Mouse (Mus musculus) hindbrain, embryonic 14.5 days (tissue): Measurements from ENCODE around the gene C1qtnf1. TPM values are rescaled to one million over a fixed set of nuclear protein-coding genes. Genes with fewer than 3 reads are reported as not detected.

Experiments used
- ATAC-seq: fragments of 200-750 bp; cut with Nextera tagmentation; 2 replicates; pipeline ENCODE4 v1.8.0; 2017; ENCODE audit warnings: moderate number of reproducible peaks, mild to moderate bottlenecking, moderate TSS enrichment, moderate library complexity; ENCODE audit not compliant: low FRiP score
- DNase-seq: peaks from one replicate; pipeline ENCODE4 v3.0.0-alpha.2; 2015; ENCODE audit warnings: low spot score
- H3K27ac ChIP-seq: fragments of 300-500 bp; sonication (generic); 2 replicates; pipeline ENCODE4 v1.5.1; 2014; ENCODE audit warnings: mild to moderate bottlenecking, moderate library complexity
- H3K27me3 ChIP-seq: fragments of 300-500 bp; sonication (generic); 2 replicates; pipeline ENCODE4 v1.6.1; 2014; ENCODE audit warnings: mild to moderate bottlenecking, low read length, mixed read lengths; ENCODE audit not compliant: control insufficient read depth, insufficient read depth
- H3K36me3 ChIP-seq: fragments of 300-500 bp; sonication (generic); replicated peaks from 2 replicates; pipeline ENCODE4 v1.6.1; 2014; ENCODE audit not compliant: control insufficient read depth, insufficient read depth
- H3K4me1 ChIP-seq: fragments of 300-500 bp; sonication (generic); replicated peaks from 2 replicates; pipeline ENCODE4 v1.6.1; 2014; ENCODE audit warnings: antibody characterized with exemption, low read length, mixed read lengths; ENCODE audit not compliant: control insufficient read depth, insufficient read depth
- H3K4me2 ChIP-seq: fragments of 300-500 bp; sonication (generic); replicated peaks from 2 replicates; pipeline ENCODE4 v1.6.1; 2014; ENCODE audit warnings: mild to moderate bottlenecking, moderate library complexity
- H3K4me3 ChIP-seq: fragments of 300-500 bp; sonication (generic); replicated peaks from 2 replicates; pipeline ENCODE4 v1.5.1; 2014; ENCODE audit warnings: mild to moderate bottlenecking, low read length
- H3K9ac ChIP-seq: fragments of 300-500 bp; sonication (generic); 2 replicates; pipeline ENCODE4 v1.6.1; 2014
- H3K9me3 ChIP-seq: fragments of 300-500 bp; sonication (generic); 2 replicates; pipeline ENCODE4 v1.6.1; 2016; ENCODE audit warnings: low read length; ENCODE audit not compliant: control insufficient read depth
- WGBS: fragments of 180-500 bp; shearing (Covaris S2); extraction: QIAGEN DNeasy Blood & Tissue Kit; methylation state at CpG from one replicate; pipeline ENCODE4 v1.1.7; 2014; 5-methylcytosine and 5-hydroxymethylcytosine counted together
- polyA plus RNA-seq: library from polyadenylated mRNA; unstranded; fragments of >200 nt; fragmentation: Nextera tagmentation; extraction: Ambion mirVana; gene quantifications from 2 replicates; pipeline ENCODE4 v1.2.1, GENCODE M21; 2014

The C1qtnf1 gene
- polyA plus RNA-seq, 1 experiment from 2014 or later, result 5.0 TPM

DNA sequence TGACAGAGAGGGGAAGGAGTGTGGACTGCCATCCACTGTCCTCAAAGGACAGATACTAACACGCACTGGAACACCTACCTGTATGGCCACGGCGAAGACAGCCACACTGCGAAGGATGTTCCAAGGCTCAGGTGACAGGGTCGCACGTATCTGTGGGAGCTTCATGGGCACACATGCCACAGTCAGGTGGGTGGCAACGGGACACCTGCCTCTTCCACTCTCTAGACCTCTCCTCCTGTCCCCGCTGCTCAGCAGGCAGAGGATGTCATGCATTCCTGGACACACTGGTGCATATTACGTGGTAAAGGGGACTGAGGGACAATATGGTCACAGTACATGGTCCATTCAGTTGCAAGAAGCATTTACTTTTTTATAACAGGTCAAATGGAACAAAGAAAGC, 10.5 kb upstream of the C1qtnf1 start:
- H3K9ac ChIP-seq, result peak overlapping the region; percentile 91; the same call in 1 of the 2 replicates

DNA sequence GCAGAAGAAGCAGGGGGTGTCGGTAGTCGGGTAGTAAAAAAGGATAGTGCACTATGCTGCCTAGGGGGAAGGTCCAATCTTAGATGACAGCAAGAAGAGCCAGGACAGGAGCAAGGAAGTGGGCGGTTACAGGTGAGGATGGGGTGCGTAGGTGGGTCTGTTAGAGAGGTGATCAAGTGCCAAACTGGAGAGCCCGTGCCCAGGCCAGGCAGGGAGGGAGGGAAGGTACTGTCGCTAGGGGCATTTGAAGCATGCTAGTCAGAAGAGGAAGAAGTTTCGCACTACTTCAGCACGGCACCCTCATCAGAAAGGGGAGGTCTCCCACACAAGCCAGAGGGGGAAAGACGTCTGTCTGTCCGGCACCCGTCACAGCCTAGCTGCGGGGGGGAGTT, 9.6 kb upstream of the C1qtnf1 start:
- WGBS, result 6% methylated on average over 12 of the region's 12 CpGs
- no peaks in the 10 kb centered on the region for H3K27me3 ChIP-seq
- peaks cover 6% of the 10 kb centered on the region; the same call in 1 of the 2 replicates for H3K36me3 ChIP-seq
- ATAC-seq (no peak), DNase-seq (no peak)
- peaks cover 18% of the 10 kb centered on the region for H3K4me1 ChIP-seq
- H3K4me2 ChIP-seq, result peak overlapping the region; percentile 89
- peak overlapping the region; percentile 67 for H3K4me3 ChIP-seq
- H3K9ac ChIP-seq, result peak overlapping the region; percentile 91
- H3K9me3 ChIP-seq, result no peaks in the 10 kb centered on the region
- H3K27ac ChIP-seq, result 0 out of 2 replicates have a peak overlapping the region, but pooled peaks have one; percentile 22

More for the DNA sequence above, 10.5 kb upstream of the C1qtnf1 start:
- 98% methylated on average over 9 of the region's 9 CpGs for WGBS
- no peak for ATAC-seq
- H3K4me1 ChIP-seq, result peaks cover 17% of the 10 kb centered on the region
- peak overlapping the region; percentile 67; the same call in 1 of the 2 replicates for H3K4me3 ChIP-seq
- H3K9me3 ChIP-seq, result no peaks in the 10 kb centered on the region
- DNase-seq, result no peak
- peaks cover 6% of the 10 kb centered on the region; the same call in 1 of the 2 replicates for H3K36me3 ChIP-seq
- no peaks in the 10 kb centered on the region for H3K27me3 ChIP-seq
- peak overlapping the region; percentile 89; the same call in 1 of the 2 replicates for H3K4me2 ChIP-seq
- H3K27ac ChIP-seq, result no peak overlapping the region

GRCm38 (mm10) chr11:118418834-118419504, 9.0 kb upstream of the C1qtnf1 start, which contains the start of gene Cant1:
Gene Cant1 (minus strand): TSS chr11:118419086.
- Histone ChIP-seq H3K36me3 (peaks cover 6% of the 10 kb centered on the region; the same call in 1 of the 2 replicates), H3K9me3 (no peaks in the 10 kb centered on the region), H3K27me3 (no peaks in the 10 kb centered on the region), H3K4me1 (peaks cover 23% of the 10 kb centered on the region), H3K4me2 (peak within 1 kb of the TSS; percentile 89), H3K4me3 (peak within 1 kb of the TSS; percentile 67), H3K27ac (peak within 1 kb of the TSS; percentile 65; the same call in 1 of the 2 replicates), H3K9ac (peak within 1 kb of the TSS; percentile 91)
- DNase-seq (peak; percentile 98), ATAC-seq (peak; percentile 94)
- WGBS, result under 1% methylated on average over 50 of the region's 50 CpGs

- DNase-seq, result no peak
- WGBS, result 82% methylated on average over 7 of the region's 7 CpGs
- H3K4me1 ChIP-seq, result peaks cover 24% of the 10 kb centered on the region
Observed at GRCm38 (mm10) chr11:118420261-118420660, 7.7 kb upstream of the C1qtnf1 start.

GRCm38 (mm10) chr11:118423266-118423971, 4.6 kb upstream of the C1qtnf1 start:
- Histone ChIP-seq H3K4me2 (peak overlapping the region; percentile 27), H3K27ac (no peak overlapping the region), H3K9me3 (no peaks in the 10 kb centered on the region), H3K4me1 (peaks cover 22% of the 10 kb centered on the region), H3K27me3 (no peaks in the 10 kb centered on the region), H3K9ac (peak overlapping the region; percentile 34; the same call in 1 of the 2 replicates), H3K36me3 (no peaks in the 10 kb centered on the region), H3K4me3 (no peak overlapping the region)
- DNase-seq (peak; percentile 95), ATAC-seq (peak; percentile 16)
- 7% methylated on average over 18 of the region's 18 CpGs for WGBS

More at GRCm38 (mm10) chr11:118420261-118420660, 7.7 kb upstream of the C1qtnf1 start:
- Histone ChIP-seq H3K9ac (no peak overlapping the region), H3K4me3 (no peak overlapping the region), H3K4me2 (no peak overlapping the region), H3K27ac (no peak overlapping the region), H3K36me3 (no peaks in the 10 kb centered on the region), H3K9me3 (no peaks in the 10 kb centered on the region), H3K27me3 (no peaks in the 10 kb centered on the region)
- no peak for ATAC-seq

GRCm38 (mm10) chr11:118424621-118425335, 3.2 kb upstream of the C1qtnf1 start:
- H3K4me2 ChIP-seq, result no peak overlapping the region
- DNase-seq (no peak), ATAC-seq (no peak)
- H3K4me1 ChIP-seq, result peaks cover 26% of the 10 kb centered on the region
- H3K4me3 ChIP-seq, result no peak overlapping the region
- H3K36me3 ChIP-seq, result no peaks in the 10 kb centered on the region
- H3K9me3 ChIP-seq, result no peaks in the 10 kb centered on the region
- 71% methylated on average over 13 of the region's 13 CpGs for WGBS
- no peak overlapping the region for H3K9ac ChIP-seq
- H3K27ac ChIP-seq, result no peak overlapping the region
- no peaks in the 10 kb centered on the region for H3K27me3 ChIP-seq

GRCm38 (mm10) chr11:118426765-118427164, 1.2 kb upstream of the C1qtnf1 start:
- H3K27me3 ChIP-seq, result no peaks in the 10 kb centered on the region
- WGBS, result 78% methylated on average over 5 of the region's 5 CpGs
- peaks cover 36% of the 10 kb centered on the region for H3K4me1 ChIP-seq
- no peaks in the 10 kb centered on the region for H3K9me3 ChIP-seq
- ATAC-seq, result no peak
- H3K36me3 ChIP-seq, result no peaks in the 10 kb centered on the region
- H3K4me3 ChIP-seq, result no peak overlapping the region
- no peak overlapping the region for H3K4me2 ChIP-seq
- no peak overlapping the region for H3K9ac ChIP-seq
- no peak overlapping the region for H3K27ac ChIP-seq
- DNase-seq, result no peak

DNA sequence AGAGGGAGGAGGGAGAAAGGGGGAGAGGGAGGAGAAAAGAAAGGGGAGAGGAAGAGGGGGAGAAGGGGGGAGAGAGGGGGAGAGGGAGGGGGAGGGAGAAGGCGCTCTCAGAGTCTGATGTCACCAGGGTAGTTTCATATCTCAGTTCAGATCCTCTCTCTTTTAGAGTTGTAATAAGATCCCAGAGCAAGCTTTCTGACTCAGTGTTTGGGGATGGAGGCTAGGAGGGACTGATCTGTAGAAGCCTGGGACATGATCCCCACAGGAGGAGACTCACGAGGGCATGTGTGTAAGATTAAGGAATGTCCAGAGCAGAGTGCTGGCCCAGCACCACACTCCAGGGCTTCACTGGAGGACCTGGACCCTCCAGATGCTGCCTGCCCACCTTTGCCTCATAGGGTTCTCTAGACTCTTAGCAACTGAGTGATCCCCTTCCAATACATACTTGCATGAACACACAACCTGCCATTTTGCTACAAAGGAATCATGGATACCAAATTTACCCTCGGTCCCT, 680 bp upstream of the C1qtnf1 start:
- H3K4me1 ChIP-seq, result peaks cover 36% of the 10 kb centered on the region
- no peak overlapping the region for H3K27ac ChIP-seq
- no peaks in the 10 kb centered on the region for H3K36me3 ChIP-seq
- H3K4me2 ChIP-seq, result peak overlapping the region; percentile 37; the same call in 1 of the 2 replicates
- WGBS, result 45% methylated on average over 3 of the region's 3 CpGs
- H3K27me3 ChIP-seq, result no peaks in the 10 kb centered on the region
- no peak overlapping the region for H3K4me3 ChIP-seq
- peak overlapping the region; percentile 5; the same call in 1 of the 2 replicates for H3K9ac ChIP-seq
- no peaks in the 10 kb centered on the region for H3K9me3 ChIP-seq
- ATAC-seq (no peak), DNase-seq (no peak)
